Mouse (Mus musculus) left cerebral cortex, adult 9 months (tissue): Measurements from ENCODE around the gene Per3.

Source experiments
- DNase-seq, 2 experiments: peaks; one replicate each; pipeline ENCODE4 v3.0.0; 2022; ENCODE audit warnings: low spot score in 2 of 2

Per3 gene

GRCm38 (mm10) chr4:151044037-151044943 lies at the start of gene Per3:
TSS of gene Per3 (minus strand) at chr4:151044665.
- peak; percentile 92 to 97 for DNase-seq

- no peak for DNase-seq
Measured at GRCm38 (mm10) chr4:151089270-151089669, 44.8 kb upstream of the Per3 start, which contains the start of gene Gm13090. TSS of gene Gm13090 (plus strand) at chr4:151089570.

GRCm38 (mm10) chr4:151088819-151089218 lies 44.4 kb upstream of the Per3 start:
- DNase-seq, result no peak

GRCm38 (mm10) chr4:151087358-151087757 lies 42.9 kb upstream of the Per3 start:
- no peak for DNase-seq

GRCm38 (mm10) chr4:151083027-151083426 lies 38.6 kb upstream of the Per3 start:
- no peak for DNase-seq

GRCm38 (mm10) chr4:151081977-151082376 lies 37.5 kb upstream of the Per3 start:
- no peak for DNase-seq

- DNase-seq, result no peak
Measured at GRCm38 (mm10) chr4:151081355-151081754, 36.9 kb upstream of the Per3 start.

- DNase-seq, result no peak
Measured at GRCm38 (mm10) chr4:151074817-151075216, 30.4 kb upstream of the Per3 start.

GRCm38 (mm10) chr4:151073108-151073744 lies 28.8 kb upstream of the Per3 start:
- peak in 1 of 2 experiments; percentile 87 for DNase-seq

GRCm38 (mm10) chr4:151070962-151071361 lies 26.5 kb upstream of the Per3 start:
- DNase-seq, result no peak

GRCm38 (mm10) chr4:151068751-151069150 lies 24.3 kb upstream of the Per3 start:
- DNase-seq, result no peak

- DNase-seq, result no peak
Measured at GRCm38 (mm10) chr4:151059566-151059965, 15.1 kb upstream of the Per3 start.

- DNase-seq, result no peak
Measured at GRCm38 (mm10) chr4:151058634-151059033, 14.2 kb upstream of the Per3 start.

GRCm38 (mm10) chr4:151057347-151058321 lies 13.2 kb upstream of the Per3 start, which contains the start of gene Vamp3:
TSS of gene Vamp3 (minus strand) at chr4:151057963.
- peak; percentile 95 to 98 for DNase-seq

GRCm38 (mm10) chr4:151051162-151051561 lies 6.7 kb upstream of the Per3 start:
- DNase-seq, result no peak

GRCm38 (mm10) chr4:151046524-151046923 lies 2.1 kb upstream of the Per3 start:
- DNase-seq, result no peak

GRCm38 (mm10) chr4:151044944-151045570 lies 592 bp upstream of the Per3 start:
- peak in 1 of 2 experiments; percentile 76 for DNase-seq

GRCm38 (mm10) chr4:151043281-151043680 lies 1.2 kb downstream of the Per3 start:
- DNase-seq, result no peak

GRCm38 (mm10) chr4:151041506-151041905 lies 3.0 kb downstream of the Per3 start:
- DNase-seq, result peak in 1 of 2 experiments; percentile 52

GRCm38 (mm10) chr4:151037800-151038199 lies 6.7 kb downstream of the Per3 start:
- no peak for DNase-seq

GRCm38 (mm10) chr4:151036521-151036920 lies 7.9 kb downstream of the Per3 start:
- no peak for DNase-seq
